Mouse (Mus musculus) megakaryocyte, embryonic 14.5 days (primary cell): ENCODE measurements around the gene Gm45837.

ENCODE experiments used
- FLI1 ChIP-seq: IDR thresholded peaks from 2 replicates; pipeline ENCODE4 v1.6.1; 2012; ENCODE audit warnings: low read length, inconsistent platforms, mixed read lengths
- GATA1 ChIP-seq: IDR thresholded peaks from 3 replicates; pipeline ENCODE4 v1.6.1; 2012; ENCODE audit warnings: mixed read lengths, low read length, inconsistent platforms, borderline replicate concordance

DNA sequence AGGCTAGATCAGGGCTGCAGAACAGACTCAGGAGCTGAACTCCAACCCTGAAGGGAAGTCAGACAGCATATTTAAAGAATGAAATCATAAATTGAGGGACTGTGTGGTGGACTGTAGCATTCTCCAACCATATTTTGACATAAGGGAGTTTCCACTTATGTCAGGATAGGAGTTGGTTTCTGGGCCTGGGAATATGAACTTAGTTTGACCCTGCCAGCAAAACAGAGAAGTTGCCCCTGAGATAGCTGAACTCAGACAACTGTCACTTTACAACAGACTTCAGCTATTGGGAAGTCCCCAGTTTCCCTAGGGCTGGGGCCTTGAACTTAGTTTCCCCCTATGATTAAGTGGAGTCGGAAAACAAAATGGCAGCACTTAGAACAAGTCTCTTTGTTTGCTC is 140.8 kb downstream of the Gm45837 start:
- TF ChIP-seq GATA1 (no peak), FLI1 (no peak)
